Comparison of ENCODE assay signal across 9 mouse cellular contexts in genomic region chr11:85574496-85574895, GRCm38 (mm10).
DNase-seq lines count a peak whose midpoint lies in the region; ATAC-seq and TF ChIP-seq lines count a peak whose summit lies in the region.
"Had no signal": no experiment of that assay in that cellular context is flagged by ENCODE, and none has a peak within 500 bp of the region (broad histone marks: within the 10 kb centered on the region; RNA-seq: fewer than 3 reads in every experiment).

No protein-coding gene starts in this region.

- 4% methylated on average over 4 of the region's 4 CpGs for WGBS in heart, embryonic 12.5 days
- 3% methylated on average over 4 of the region's 4 CpGs for WGBS in intestine, embryonic 14.5 days
- 5% methylated on average over 4 of the region's 4 CpGs for WGBS in lung, postnatal 0 days

- H3K36me3 ChIP-seq in heart, embryonic 12.5 days, result no peaks in the 10 kb centered on the region
- no peaks in the 10 kb centered on the region for H3K36me3 ChIP-seq in intestine, embryonic 14.5 days (ENCODE audit: control insufficient read depth, insufficient read depth, low read length)
- H3K36me3 ChIP-seq in lung, postnatal 0 days (ENCODE audit: insufficient read depth, low read length), result no peaks in the 10 kb centered on the region

- peaks cover 64% of the 10 kb centered on the region for H3K4me1 ChIP-seq in heart, embryonic 12.5 days (replicated peaks)
- peaks cover 39% of the 10 kb centered on the region for H3K4me1 ChIP-seq in intestine, embryonic 14.5 days (replicated peaks; ENCODE audit: control insufficient read depth, insufficient read depth, low read length)
- peaks cover 14% of the 10 kb centered on the region; the same call in 1 of the 2 replicates for H3K4me1 ChIP-seq in lung, postnatal 0 days (ENCODE audit: insufficient read depth, low read depth, low read length)

- no peak overlapping the region for H3K4me2 ChIP-seq in heart, embryonic 12.5 days
- H3K4me2 ChIP-seq in intestine, embryonic 14.5 days (ENCODE audit: low read length), result no peak overlapping the region
- no peak overlapping the region for H3K4me2 ChIP-seq in lung, postnatal 0 days (replicated peaks; ENCODE audit: low read depth, low read length)

- no peaks in the 10 kb centered on the region for H3K27me3 ChIP-seq in heart, embryonic 12.5 days (replicated peaks)
- no peaks in the 10 kb centered on the region for H3K27me3 ChIP-seq in intestine, embryonic 14.5 days (replicated peaks; ENCODE audit: control insufficient read depth, insufficient read depth, low read length)
- no peaks in the 10 kb centered on the region for H3K27me3 ChIP-seq in lung, postnatal 0 days (replicated peaks; ENCODE audit: insufficient read depth, low read length)

- no peak for TF ChIP-seq CTCF in lung, postnatal 0 days (IDR thresholded peaks at IDR 0.05)

- no peak overlapping the region for H3K9ac ChIP-seq in heart, embryonic 12.5 days
- H3K9ac ChIP-seq in intestine, embryonic 14.5 days (ENCODE audit: low read length), result no peak overlapping the region
- no peak overlapping the region for H3K9ac ChIP-seq in lung, postnatal 0 days (replicated peaks; ENCODE audit: low read depth)

- no peak for ATAC-seq in heart, embryonic 12.5 days (ENCODE audit: insufficient number of reproducible peaks, low FRiP score)
- ATAC-seq in intestine, embryonic 14.5 days (replicated peaks; ENCODE audit: low FRiP score, low TSS enrichment, low read depth), result no peak
- peak; percentile 43 for ATAC-seq in lung, postnatal 0 days

- H3K27ac ChIP-seq in heart, embryonic 12.5 days (ENCODE audit: poor library complexity, severe bottlenecking), result no peak overlapping the region
- H3K27ac ChIP-seq in intestine, embryonic 14.5 days (ENCODE audit: low read depth), result 0 out of 2 replicates have a peak overlapping the region, but pooled peaks have one; percentile 22
- H3K27ac ChIP-seq in lung, postnatal 0 days (ENCODE audit: low read length), result peak overlapping the region; percentile 9; the same call in 1 of the 2 replicates

- peak; percentile 18 to 30 for DNase-seq in heart, adult 18-20 months
- peak; percentile 48 for DNase-seq in embryo, embryonic 11 days
- peak; percentile 52 for DNase-seq in intestine, embryonic 14.5 days (ENCODE audit: low spot score)
- no peak for DNase-seq in lung, postnatal 0 days (ENCODE audit: low spot score)
- DNase-seq in ovary, postnatal 36 days (ENCODE audit: low spot score), result no peak
- DNase-seq in ovary, postnatal 14 days (ENCODE audit: low spot score), result no peak
- DNase-seq in urinary bladder, postnatal 14 days (ENCODE audit: low spot score), result no peak
- DNase-seq: adrenal gland, postnatal 10 days had no signal

- H3K4me3 ChIP-seq in heart, embryonic 12.5 days, result no peak overlapping the region
- no peak overlapping the region for H3K4me3 ChIP-seq in intestine, embryonic 14.5 days (ENCODE audit: low read depth, low read length)
- H3K4me3 ChIP-seq in lung, postnatal 0 days (ENCODE audit: low read depth, low read length), result no peak overlapping the region

- no peak for TF ChIP-seq EP300 in lung, postnatal 0 days (IDR thresholded peaks at IDR 0.05)

- no peaks in the 10 kb centered on the region for H3K9me3 ChIP-seq in heart, embryonic 12.5 days (replicated peaks)
- H3K9me3 ChIP-seq in intestine, embryonic 14.5 days (ENCODE audit: control insufficient read depth, low read length), result no peaks in the 10 kb centered on the region
- H3K9me3 ChIP-seq in lung, postnatal 0 days (ENCODE audit: low read length), result no peaks in the 10 kb centered on the region

Comparison
In these comparisons a context has a peak if more than half of its experiments do, and no peak if none do; other contexts are left out.
1. DNase-seq: peak in heart, adult 18-20 months (2 of 2), embryo, embryonic 11 days (single experiment) and intestine, embryonic 14.5 days (single experiment); none in lung, postnatal 0 days (single experiment), ovary, postnatal 36 days (single experiment), ovary, postnatal 14 days (single experiment) and urinary bladder, postnatal 14 days (single experiment).